Mouse (Mus musculus): Measurements from ENCODE around the gene Kbtbd6.

DNA sequence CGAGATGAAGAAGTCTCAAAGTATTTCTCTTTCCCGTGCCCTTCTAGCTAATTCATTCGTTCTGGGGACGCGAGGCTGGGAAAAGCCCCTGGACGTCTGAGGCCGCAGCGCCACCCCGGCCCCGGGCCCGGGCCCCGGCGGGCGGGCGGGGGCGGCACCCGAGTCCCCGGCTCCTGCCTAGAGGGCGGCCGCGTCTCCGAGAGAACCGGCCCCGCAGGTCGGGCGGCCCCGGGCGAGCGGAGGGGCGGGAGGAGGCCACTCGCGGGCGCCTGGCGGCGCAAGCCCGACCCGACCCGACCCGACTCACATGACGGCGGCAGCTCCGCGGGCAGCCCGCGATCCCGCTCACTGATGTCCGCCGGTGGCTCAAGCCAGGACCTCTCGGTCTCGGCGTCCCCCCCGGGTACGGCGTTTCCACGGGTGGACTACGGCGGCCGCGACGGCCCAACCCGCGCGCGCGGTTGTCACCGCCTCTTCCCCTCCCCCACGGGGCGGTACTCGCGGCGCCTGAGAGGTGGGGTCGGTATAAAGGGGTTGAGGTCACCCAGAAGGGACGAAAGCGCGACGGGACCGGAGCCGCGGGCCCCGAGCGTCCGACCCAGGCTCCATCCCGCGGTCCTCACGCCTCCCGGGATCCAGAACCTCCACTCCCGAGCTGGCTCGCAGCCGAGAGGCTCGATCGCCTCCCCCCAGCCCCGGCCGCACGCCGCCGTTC, 29.1 kb downstream of the Kbtbd6 start, which contains the start of gene Elf1:
- peak; percentile 91 for TF ChIP-seq POLR2A (IDR thresholded peaks at IDR 0.05; ENCODE audit: borderline replicate concordance, extremely low read depth, low read depth, low read length)
- TF ChIP-seq CTCF (IDR thresholded peaks at IDR 0.05; ENCODE audit: insufficient read depth, low read length): no peak
